Mouse (Mus musculus): ENCODE measurements around the gene Grb7.

The Grb7 gene

DNA sequence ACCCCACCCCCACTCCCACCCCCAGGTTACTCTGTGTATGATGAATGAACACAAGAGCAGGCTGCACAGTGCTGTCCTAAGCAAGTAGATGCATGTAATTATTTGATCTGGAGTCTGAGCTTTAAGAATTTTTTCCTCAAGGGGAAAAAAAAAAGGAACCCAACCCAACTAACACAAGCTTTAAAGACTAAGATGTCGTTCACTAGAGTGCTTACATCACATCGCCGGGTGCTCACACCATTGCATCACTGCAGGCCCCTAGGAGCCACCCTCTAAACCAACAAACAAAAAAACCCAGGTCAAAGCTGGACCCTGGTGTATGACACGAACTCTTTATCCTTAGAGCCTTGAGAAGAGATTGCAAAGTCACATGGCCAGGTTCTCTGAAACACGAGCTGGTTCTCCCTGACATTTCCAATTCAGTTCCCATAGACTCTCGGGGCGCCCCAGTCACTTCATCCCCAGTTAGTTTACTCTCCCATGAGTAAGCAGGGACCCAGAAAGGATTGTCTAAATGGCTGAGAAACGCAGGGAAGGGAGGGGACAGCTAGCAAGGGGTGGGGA lies 27.8 kb downstream of the Grb7 start:
- DNase-seq: no peak

DNA sequence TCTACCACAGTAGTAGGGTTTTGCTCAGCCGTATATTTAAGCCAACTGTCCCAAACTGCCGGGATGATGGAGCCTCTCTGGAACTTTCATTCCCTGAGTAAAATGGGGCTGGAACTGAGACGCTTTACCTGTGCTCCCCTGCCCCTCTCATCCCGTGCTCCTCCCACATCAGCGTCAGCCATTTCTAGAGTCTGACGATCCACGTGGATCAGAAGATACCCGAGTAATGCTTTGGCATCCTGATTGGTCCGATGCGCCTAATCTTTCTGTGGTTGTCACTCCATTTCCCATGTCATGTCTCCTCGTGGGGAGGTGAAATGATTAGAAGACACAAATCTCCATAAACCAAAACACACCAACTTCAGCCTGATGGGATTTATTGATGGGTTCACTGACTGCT lies 28.8 kb downstream of the Grb7 start:
- DNase-seq: no peak

DNA sequence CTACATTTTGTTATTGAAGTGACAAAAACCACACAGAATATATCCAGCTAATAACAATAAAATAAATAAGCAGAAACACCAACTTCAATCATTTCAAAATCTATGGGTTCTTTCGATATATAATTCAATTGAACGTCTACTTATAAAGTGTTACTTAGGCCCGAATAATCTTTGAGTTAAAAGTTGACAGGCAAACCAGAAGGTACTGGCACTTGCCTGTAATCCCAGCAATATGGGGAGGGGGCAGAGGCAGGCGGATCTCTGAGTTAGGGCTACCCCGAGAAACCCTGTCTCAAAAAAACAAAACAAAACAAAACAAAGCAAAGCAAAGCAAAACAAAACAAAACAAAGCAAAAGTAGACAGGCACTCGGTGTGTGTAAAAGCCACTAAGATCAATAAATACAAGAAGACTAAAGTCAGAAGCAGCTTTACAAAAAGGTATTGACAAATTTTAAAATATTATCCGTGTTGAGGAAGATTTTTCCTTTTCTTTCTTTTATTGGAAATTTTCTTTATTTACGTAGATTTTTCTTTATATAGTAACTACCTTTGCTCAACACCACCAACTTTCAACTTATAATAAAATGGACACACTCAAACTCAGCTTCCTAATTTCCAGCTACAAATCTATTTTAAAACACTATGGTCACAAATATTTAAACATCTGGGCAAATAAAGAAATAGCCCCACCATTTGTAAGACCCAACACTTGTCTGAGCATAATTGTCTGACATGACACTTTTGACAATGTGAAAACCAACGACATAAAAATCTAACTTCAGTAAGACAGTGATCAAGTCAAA lies 29.6 kb downstream of the Grb7 start:
- DNase-seq: no peak

DNA sequence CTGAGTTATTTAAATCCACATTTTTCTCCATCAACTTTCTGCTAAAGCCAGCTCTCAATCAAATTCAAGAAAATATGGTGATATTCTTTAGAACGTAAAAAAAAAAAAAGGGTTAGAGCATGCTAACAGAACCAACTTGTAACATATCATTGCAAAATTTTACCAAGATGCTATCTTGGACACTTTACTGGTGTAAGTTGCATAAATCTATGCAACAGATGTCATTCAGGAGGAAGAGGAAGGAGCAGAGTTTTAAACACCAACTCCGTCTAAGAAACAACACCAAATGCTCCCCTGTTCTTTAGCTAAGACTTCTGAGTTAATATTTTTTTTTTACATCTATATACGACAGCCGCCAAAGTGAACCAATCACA lies 30.2 kb downstream of the Grb7 start:
- DNase-seq: no peak

DNA sequence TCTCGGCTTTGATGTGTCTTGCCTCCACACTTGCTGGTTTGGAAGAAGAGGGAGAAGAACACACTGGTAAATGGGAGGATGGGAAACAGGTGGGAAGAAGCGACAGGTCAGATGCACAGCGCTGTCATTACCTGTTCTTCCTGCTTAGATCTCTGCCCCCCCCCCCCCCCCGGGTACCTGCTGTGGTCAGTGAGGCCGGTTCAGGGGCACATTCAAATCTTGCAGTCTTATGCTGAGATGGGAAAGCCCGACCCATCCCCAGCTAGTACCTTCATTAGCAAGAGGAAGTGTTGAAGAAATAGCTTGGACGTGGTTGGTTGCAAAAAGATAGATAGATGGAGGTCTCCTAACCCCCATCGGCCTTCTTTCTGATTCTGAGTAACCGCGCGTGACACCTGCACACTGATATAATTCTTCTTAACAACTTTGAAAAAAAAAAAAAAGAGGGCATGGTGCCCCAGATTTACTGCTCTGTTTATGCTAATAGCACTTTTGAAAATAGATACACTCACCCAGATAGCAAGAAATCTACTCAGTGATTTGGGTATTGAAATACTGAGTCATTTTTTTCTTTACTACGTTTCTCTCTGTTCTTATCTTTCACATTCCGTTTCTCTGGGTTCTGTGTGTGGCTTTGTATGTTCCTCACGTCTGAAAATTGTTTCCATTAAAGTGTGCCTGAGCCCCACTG lies 31.0 kb downstream of the Grb7 start:
- DNase-seq: no peak

DNA sequence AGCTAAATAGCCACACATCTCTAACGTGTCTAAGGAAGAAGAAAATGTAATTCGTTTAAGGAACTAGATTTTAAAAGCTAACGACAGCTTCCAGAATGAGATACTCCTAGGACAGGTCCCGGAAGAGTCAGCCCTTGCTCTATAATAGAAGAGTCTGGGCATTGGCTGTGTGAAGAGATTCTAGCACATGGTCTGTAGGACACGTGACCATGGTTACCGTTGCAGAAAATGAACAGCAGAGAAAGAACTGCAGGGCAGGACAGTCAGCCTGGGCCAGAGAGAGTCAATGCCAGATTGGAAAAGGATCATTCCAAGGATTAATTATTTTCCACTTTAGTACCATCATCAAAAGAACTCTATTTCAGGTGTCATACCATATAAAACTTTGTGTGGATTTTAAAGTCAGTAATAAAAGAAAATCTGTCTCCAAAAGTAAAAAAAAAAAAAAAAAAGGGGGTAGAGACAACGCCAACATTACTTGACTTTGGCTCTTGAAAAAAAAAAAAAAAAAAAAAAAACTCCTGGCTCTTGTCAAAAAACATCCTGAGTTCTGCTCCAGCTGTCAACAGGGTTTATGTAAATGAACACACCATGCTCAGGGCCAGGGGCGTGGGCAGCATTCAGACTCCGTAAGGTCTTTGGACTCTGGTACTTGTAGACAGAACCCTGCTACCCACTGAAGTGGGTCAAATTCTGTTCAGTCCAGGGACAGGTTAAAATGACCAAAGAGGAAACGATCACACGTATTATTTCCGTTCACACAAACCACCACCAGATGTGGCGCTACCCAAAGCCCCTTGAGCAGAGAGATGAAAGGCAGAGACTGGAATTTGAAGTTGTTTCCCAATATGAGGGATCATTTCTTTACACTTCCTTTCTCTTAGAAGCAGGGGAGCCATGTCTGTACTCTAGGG lies 33.1 kb downstream of the Grb7 start:
- DNase-seq: peak in 1 of 2 experiments; percentile 35

DNA sequence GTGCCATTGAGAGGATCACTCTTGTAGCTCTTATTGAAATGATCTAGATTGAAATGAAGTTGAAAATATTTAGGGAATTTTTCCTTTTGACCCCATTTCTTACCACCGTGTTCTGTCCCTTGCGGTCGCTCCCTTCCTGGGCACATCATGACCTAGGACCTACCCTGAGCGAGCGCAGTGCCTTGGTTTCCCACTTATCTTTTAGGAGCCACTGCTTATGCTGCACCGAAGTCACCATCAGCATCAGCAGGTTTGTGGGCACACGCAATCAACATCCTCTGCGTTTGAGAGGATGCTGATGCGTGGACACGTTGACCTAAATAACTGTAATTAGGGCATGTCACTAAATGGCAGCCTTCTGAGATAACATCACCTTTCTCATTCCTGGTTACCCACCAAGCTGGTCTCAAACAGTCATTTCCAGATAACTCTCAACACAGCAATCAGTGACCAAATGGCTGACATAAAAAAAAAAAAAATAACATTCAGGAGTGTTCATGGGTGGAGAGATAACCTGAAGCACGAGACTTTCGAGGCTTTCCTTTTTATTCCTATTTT lies 33.8 kb downstream of the Grb7 start:
- no peak for DNase-seq

DNA sequence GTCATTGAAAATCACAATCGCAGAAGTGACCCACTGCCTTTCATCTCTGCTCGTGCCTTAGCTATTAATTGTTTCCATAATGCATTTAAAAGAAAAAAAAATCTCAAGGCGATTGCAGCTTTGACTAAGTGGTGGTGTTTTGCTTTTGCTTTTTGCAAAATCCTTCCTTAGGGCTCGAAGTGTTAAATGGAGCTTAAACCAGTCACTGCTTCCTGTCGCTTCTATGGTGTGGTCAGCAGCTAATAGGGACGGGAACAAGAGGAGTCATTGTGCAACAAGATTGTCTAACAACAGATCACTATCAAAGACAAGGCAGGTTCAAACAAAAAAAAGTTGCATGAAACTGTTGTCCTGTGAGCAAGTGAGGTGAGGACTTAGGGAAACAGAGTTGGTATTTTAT lies 35.0 kb downstream of the Grb7 start:
- no peak for DNase-seq

DNA sequence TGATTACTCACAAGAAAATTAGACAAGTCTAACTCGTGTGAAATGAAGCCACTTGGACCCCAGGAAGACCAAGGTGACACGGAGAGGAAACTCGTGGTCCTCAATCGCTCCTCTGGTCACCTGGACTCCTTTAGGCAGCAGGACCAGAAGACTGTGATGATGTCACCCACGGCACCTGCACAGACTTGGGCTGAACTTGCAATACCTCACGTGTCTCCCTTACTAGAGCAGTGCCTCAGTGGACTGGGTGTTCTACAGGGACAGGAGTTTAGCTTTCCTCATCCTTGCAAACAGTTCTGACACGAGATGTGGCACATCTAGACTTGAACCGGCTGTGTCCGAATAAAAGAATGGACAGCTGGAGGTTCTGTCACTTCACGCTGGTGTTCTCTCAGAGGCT lies 35.9 kb downstream of the Grb7 start:
- no peak for DNase-seq

DNA sequence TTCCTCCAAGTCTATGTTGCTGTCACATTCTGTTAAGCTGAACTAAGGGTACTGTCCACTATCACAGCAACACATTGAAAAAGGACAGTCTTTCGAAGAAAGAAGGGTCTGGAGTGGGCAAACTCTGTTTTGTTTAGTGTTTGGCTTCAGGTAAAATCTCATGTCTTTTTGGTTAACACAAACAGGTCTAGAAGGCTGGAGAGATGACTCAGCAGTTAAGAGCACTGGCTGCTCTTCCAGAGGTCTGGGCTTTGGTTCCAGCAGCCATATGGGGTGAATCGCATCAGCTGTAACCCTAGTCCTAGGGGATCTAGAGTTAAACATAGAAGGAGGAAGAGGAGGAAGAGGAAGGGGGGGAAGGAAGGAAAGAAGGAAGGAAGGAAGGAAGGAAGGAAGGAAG lies 39.6 kb downstream of the Grb7 start:
- no peak for DNase-seq

DNA sequence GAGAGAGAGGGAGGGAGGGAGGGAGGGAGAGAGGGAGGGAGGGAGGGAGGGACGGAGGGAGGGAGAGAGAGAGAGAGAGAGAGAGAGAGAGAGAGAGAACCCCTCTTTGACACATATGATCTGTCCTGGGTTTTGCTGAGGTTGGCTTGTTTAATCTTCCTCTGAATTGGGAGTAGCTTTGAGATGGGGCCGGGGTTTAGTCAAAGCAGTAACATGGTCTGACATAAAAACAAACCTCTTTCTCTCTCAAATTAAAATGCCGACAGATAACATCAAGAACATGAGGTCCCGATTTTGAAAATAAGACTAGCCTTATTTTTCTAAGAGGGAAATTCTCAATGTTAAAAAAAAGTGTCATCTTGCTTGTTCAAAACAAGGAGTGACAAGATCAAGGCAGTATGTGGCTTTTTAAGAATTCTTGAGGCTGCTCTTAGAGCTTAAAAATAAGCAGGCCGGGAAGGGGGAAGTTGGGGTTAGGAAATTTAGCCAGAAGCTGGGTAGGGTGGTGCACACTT lies 41.4 kb downstream of the Grb7 start:
- no peak for DNase-seq

DNA sequence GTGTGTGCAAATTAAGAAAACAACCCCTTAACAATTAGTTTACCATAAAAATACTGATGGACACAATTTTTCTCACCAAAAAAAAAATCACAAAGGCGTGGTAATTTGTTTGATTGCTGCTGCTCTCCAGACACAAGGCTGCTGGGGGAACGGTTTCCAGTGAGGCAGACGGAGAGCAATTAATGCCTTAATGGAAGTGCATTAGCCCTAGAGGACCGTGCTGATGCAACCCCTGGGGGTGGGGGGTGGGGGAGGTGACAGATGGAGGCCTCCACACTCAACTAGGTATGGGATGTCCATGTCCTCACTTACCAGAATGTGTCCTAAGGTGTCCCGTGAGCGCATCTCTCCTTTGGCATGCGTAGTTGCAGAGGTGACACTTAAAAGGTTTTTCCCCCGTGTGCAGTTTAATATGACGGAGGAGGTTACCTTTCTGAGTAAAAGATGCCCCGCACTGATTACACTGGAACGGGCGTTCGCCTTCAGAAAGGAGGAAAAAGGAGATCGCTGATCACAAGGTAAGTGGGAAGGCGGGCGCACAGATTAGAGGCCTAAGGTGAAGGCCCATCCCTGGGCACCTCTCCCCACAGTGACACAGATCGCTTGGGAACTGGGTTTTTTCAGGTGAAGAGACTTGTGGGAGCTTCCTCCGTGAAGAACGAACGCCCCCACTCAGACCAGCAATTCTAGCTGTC lies 42.5 kb downstream of the Grb7 start:
- no peak for DNase-seq

DNA sequence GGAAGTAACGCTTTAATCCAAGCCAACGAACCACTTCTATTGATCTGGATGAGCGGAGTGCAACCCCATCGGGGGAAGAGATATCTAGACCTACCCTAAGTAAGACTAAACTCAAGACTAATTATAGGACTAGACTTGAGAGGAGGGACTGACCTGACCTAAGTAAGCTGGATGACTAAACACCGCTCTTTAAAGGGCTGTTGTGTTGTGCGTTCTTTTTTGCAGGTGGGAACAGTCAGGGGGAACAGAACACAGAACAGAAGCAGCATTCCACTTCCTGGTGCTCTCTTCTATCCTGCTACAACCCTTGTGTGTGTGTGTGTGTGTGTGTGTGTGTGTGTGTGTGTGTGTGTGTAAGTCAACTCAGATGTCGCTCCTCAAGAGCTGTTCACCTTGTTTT lies 45.4 kb downstream of the Grb7 start:
- DNase-seq: peak; percentile 33 to 37

DNA sequence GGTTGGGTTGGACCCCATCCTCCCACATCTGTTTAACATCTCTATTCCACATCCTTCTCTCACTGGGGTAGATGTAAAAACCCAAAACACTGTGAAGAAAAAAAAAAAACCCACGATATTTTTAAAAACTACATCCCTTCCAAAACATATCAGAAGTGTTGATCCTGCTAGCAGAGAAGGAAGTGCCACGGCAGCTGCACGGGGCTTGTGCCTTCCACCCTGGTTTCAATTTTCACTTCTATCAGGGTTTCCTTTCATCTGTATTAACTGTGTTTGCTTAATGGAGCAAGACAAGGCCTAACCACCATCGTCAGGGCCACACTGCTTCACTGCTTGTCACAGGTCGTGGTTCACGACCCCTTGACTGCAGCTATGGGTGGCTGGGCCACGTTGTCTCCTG lies 46.8 kb downstream of the Grb7 start:
- DNase-seq: peak; percentile 59 to 67

DNA sequence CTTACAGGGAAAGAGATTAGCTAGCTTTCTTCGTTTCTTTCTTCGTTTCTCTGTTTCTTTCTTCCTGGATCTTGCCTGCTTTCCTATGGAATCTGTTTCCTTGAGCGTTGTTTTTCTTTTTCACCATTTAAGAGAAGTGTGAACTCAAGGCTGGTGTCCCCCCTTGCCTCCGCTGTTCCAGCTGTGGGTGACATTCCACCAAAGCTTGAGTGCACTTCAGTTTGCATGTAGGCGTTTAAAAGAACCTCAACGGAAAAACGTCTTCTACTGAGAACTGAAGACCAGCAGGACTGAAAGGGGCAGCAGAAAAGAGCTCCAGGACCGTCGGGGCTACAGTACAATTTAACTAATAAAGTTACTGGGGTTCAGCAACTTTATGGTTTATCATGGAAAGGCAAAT lies 47.2 kb downstream of the Grb7 start:
- DNase-seq: no peak

DNA sequence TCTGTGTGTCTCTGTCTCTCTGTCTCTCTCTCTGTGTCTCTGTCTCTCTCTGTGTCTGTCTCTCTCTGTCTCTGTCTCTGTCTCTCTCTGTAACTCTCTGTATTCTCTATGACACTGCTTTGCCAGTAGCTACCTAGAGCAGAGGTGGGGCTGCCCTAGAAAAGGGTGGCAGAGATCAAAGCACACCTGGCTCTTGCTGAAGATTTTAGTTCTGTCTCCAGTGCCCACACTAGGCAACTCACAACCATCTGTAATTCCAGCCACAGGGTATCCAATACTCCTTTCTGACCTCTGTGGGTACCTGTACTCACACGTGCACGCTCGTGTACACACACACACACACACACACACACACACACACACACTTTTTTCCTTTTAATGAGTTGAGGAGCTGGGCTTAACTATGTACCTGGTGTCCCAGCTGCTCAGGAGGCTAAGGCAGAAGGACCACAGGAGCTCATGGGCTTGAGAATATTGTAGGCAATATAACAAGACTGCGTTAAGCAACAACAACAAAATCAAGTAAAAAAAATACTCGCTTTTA lies 49.1 kb downstream of the Grb7 start:
- DNase-seq: no peak

DNA sequence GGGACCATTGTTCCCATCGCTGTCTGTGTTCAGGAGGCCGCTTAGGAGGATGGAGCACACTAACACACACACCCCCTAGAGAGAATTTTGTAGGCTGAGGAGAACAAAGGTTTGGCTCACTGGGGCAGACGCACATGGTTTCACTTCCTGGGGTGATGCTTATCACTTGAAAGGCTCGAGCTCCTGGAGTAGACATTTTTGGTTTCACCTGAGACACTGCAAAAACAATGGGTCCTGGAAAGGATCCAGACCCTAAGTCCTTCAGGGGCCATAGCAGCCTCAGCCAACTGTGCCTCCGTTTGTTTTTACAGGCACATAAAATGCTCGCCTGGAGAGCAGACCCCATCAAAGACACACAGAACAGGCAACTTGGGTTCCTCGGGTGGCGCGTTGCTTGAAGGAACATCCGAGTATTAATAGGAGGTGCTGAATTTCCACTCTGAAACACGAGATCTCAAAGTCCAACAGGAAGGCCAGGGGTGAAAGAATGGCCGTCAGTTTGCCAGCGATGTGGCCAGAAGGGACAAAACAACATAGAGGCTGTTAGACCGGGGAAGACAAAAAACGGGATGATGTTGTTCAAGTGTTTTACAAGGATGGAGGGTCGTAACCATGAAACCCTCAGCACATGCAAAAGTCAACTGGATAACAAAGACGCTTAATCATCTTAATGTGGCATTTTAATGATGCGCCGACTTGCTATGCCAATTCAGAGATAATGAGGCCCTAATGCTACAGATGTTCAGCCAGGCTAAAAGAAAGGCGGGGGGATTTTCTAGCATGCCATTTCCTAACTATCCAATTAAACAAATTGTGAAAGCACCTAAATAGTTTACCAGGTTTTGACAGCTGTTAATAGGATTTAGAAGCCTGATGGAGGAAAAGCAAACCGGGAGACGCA lies 51.4 kb downstream of the Grb7 start:
- DNase-seq: peak; percentile 63 to 64

DNA sequence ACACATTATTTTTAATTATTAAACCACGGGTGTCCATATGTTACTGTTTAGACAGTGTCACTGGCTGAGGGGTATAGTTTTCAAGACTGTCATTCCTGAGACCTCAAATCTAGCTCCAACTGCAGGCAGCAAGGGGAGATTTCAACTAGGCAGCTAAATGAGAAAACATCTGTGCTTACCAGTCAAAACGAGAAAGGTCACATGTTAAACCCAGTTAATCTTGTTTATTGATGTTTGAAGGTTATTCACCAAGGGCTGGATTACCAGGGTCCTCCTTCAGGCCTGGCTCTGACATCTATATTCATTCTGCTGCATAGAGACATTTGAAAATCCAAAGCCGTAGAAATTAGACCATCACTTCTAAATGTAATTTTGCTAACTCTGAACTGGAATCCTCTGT lies 58.7 kb downstream of the Grb7 start:
- DNase-seq: no peak
